Mouse (Mus musculus) ES-Bruce4 (cell line): Measurements from ENCODE around the gene Cped1. TPM values are rescaled to one million over a fixed set of nuclear protein-coding genes. Genes with fewer than 3 reads are reported as not detected.

Experiments
- H3K27ac ChIP-seq: 2 replicates; pipeline ENCODE4 v1.5.1; 2012; ENCODE audit warnings: low read length, inconsistent platforms; ENCODE audit not compliant: insufficient read depth
- H3K27me3 ChIP-seq: 2 replicates; pipeline ENCODE4 v1.6.1; 2012; ENCODE audit warnings: mild to moderate bottlenecking, low read length, inconsistent platforms; ENCODE audit not compliant: control insufficient read depth, poor library complexity, insufficient read depth, severe bottlenecking
- H3K36me3 ChIP-seq: 2 replicates; pipeline ENCODE4 v1.6.1; 2012; ENCODE audit warnings: inconsistent platforms, mild to moderate bottlenecking, low read length, moderate library complexity; ENCODE audit not compliant: control insufficient read depth, poor library complexity, insufficient read depth, severe bottlenecking
- H3K4me1 ChIP-seq: one replicate; pipeline ENCODE4 v1.8.1; 2011; ENCODE audit warnings: low read length; ENCODE audit not compliant: control insufficient read depth, insufficient read depth
- H3K4me3 ChIP-seq: 2 replicates; pipeline ENCODE4 v1.5.1; 2011; ENCODE audit warnings: low read depth, mild to moderate bottlenecking, low read length
- H3K9ac ChIP-seq: 2 replicates; pipeline ENCODE4 v1.6.1; 2012; ENCODE audit warnings: low read depth, mild to moderate bottlenecking, inconsistent platforms; ENCODE audit not compliant: poor library complexity, severe bottlenecking
- H3K9me3 ChIP-seq: replicated peaks from 2 replicates; pipeline ENCODE4 v1.6.1; 2012; ENCODE audit warnings: mild to moderate bottlenecking, low read length, inconsistent platforms; ENCODE audit not compliant: control insufficient read depth, poor library complexity, insufficient read depth, severe bottlenecking
- CTCF ChIP-seq: IDR thresholded peaks from one replicate; pipeline ENCODE4 v1.8.1; 2011; ENCODE audit warnings: low read depth, low read length
- EP300 ChIP-seq: IDR thresholded peaks from 2 replicates; pipeline ENCODE4 v1.6.1; 2011; ENCODE audit warnings: low read depth, low read length; ENCODE audit not compliant: insufficient read depth
- POLR2A ChIP-seq: IDR thresholded peaks from one replicate; pipeline ENCODE4 v1.8.1; 2011; ENCODE audit warnings: low read length; ENCODE audit not compliant: insufficient read depth
- polyA plus RNA-seq: library from polyadenylated mRNA; stranded (reverse); fragments of >200 nt; gene quantifications from 2 replicates; pipeline ENCODE4 v1.2.4, GENCODE M21; 2011; ENCODE audit warnings: low read depth; ENCODE audit not compliant: missing spikeins, insufficient read depth, insufficient read length

Gene Cped1
- polyA plus RNA-seq, 1 experiment, result 0.90 TPM

DNA sequence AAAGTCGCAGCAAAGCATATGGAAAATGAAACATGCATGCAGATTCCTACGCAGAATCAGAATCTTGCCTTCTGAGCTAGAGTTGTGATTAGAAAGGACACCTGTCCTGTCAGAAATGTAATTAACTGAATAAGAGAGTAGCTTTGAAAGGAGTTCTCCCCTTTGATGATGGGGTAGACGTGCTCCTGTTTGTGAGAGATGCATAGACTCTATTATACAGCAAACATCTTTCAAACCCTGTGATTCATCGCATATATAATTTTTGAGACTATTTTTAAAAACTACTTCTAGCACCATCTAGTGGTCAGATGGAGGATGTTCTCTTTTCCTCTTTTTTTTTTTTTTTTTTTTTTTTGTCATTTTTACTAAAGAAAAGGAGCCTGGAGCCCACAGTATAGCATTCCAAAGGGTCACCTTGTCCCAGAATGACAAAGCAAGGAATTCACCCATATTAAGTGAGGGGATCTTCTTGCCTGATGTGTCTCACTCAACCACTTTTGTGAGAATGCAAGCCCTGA lies 85.7 kb downstream of the Cped1 start:
- Histone ChIP-seq H3K4me1 (no peaks in the 10 kb centered on the region), H3K36me3 (no peaks in the 10 kb centered on the region), H3K9me3 (no peaks in the 10 kb centered on the region), H3K4me3 (no peak overlapping the region), H3K9ac (no peak overlapping the region), H3K27ac (no peak overlapping the region), H3K27me3 (no peaks in the 10 kb centered on the region)
- TF ChIP-seq POLR2A, result no peak

DNA sequence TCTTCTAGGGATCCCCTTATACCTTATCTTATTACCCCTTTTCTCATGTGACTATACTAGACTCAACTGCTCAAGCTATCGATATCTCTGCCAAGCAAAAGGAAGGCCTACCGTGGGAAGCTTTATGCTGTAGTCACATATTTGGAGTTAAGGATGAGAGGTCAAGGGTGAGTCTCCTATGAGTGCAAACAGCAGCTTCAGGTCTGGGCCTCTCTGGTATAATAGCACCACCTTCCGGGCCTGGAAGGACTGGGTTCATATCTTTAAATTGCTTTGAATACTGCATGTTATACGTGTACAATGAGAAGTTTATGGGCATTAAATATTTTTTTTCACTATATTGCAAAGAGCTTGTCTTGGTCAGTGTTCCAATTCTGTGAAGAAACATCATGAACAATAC lies 87.0 kb downstream of the Cped1 start:
- Histone ChIP-seq H3K27ac (no peak overlapping the region), H3K36me3 (no peaks in the 10 kb centered on the region), H3K27me3 (no peaks in the 10 kb centered on the region), H3K9me3 (no peaks in the 10 kb centered on the region), H3K4me1 (no peaks in the 10 kb centered on the region), H3K9ac (no peak overlapping the region), H3K4me3 (no peak overlapping the region)
- TF ChIP-seq POLR2A (no peak), EP300 (no peak), CTCF (no peak)

DNA sequence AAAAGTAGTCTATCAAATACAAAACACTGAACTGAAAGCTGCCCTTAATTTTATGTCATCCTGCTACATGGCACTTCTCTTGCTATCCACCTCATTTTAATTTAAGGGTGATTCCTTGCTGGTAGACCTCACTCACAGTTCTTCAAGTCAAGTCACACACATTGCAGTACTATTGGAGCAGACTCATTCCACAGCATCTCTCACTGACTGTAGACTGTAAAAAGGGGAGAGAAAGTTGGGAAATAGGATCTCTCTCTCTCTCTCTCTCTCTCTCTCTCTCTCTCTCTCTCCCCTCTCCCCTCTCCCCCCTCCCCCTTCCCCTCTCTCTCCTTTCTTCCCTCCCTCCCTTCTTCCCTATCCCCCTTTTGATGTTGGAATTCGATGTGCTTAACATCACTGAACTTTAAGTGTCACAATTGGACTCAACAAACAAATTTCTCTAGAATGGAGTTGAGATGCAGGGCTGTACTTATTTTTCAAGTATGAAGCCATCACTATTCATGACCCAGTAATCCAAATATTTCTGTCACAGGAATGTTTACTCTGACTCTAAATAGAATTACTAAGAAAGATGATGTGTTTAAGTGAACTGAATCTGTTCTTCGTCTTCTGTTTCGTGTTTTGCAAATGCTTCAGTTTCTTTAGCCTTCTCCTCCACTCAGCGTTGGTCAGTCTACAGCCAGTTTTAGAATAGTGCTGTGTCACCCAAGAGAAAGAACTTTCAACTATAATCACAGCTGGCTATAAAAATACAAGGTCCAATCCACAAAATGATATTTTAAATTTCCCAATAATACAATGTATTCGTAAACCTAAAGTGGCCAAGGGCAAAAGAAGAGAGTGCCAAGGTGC lies 88.7 kb downstream of the Cped1 start:
- Histone ChIP-seq H3K27me3 (no peaks in the 10 kb centered on the region), H3K27ac (no peak overlapping the region), H3K4me3 (no peak overlapping the region), H3K9ac (no peak overlapping the region), H3K36me3 (no peaks in the 10 kb centered on the region), H3K9me3 (no peaks in the 10 kb centered on the region), H3K4me1 (no peaks in the 10 kb centered on the region)
- no peak for TF ChIP-seq POLR2A
- no peak for TF ChIP-seq CTCF
- no peak for TF ChIP-seq EP300

DNA sequence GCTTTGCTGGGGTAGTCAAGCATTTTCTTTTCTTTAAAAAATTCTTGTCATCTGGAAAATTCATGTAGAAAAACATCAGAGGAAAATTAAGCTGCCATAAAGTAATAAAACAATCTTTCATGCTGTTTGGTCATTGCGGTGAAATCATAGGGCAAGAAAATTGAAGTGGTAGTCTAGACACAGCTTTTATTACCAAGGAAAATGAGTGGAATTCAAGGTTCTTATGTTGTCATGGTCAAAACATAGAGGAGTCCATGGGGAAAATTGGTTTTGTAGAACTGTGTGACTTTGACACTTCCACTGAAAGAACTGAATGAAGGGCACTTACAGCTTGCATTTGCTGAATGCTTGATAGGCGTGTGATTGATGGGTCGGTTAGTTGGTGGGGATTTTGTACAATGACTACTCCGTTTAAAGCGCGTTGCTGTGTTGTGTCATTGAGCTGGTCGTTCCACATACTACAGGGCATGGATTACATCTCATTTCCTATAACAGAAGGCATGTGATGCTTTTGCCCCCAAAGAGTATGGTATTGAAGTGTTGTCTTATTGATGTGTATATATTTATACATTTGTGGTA lies 93.1 kb downstream of the Cped1 start:
- Histone ChIP-seq H3K9ac (no peak overlapping the region), H3K27ac (no peak overlapping the region), H3K9me3 (no peaks in the 10 kb centered on the region), H3K36me3 (no peaks in the 10 kb centered on the region), H3K4me1 (no peaks in the 10 kb centered on the region), H3K27me3 (no peaks in the 10 kb centered on the region), H3K4me3 (no peak overlapping the region)
- TF ChIP-seq EP300 (no peak), CTCF (no peak), POLR2A (no peak)

DNA sequence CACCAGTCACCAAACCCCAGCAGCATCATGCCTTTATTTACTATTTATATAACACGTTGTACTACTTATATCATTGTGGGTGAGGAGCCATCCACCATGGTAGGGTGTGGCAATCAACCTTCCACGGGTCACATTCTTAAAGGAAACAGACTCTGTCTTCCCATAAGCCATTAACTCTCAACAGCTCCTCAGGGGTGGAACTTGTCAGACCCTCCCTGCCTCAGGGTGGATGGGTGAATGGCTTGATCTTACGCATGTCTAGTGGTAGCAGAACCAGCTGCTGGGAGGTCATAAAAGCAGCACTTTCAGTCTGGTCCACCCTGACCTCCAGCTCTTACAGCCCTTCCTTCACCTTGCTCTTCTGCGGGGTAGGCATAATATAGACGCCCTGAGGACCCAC lies 100.3 kb downstream of the Cped1 start:
- no peaks in the 10 kb centered on the region for H3K27me3 ChIP-seq
- no peaks in the 10 kb centered on the region for H3K36me3 ChIP-seq
- no peak overlapping the region for H3K27ac ChIP-seq
- no peaks in the 10 kb centered on the region for H3K9me3 ChIP-seq
- no peak overlapping the region for H3K9ac ChIP-seq
- TF ChIP-seq CTCF (no peak), POLR2A (no peak), EP300 (no peak)
- H3K4me1 ChIP-seq, result no peaks in the 10 kb centered on the region
- H3K4me3 ChIP-seq, result no peak overlapping the region
